In the genomic region with DNA sequence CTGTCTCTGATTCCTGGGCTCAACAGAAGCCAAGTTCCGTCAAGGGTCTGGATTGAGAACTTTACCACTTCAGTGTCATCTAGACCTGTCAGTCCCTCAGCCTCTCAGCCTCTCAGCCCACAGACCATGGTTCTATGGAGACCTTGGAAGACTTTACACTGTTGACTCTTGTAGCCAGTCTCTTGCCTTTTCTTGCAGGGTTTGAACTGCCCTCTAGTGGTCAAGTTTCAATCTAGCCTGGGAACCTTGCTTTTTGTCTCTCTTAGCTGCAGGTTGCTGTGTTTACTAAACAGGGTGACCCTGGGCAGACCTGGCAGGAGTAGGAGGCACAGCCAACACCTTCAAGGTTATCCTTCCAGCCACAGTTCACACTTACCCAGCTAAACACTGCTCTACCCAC, we compare ENCODE assay signal across 10 mouse cellular contexts.
DNase-seq lines count a peak whose midpoint lies in the region; ATAC-seq and TF ChIP-seq lines count a peak whose summit lies in the region.
"Had no signal": no experiment of that assay in that cellular context is flagged by ENCODE, and none has a peak within 500 bp of the region (broad histone marks: within the 10 kb centered on the region; RNA-seq: fewer than 3 reads in every experiment).

No protein-coding gene starts in this region.

- no peak for TF ChIP-seq EP300 in heart, adult 2 months (IDR thresholded peaks at IDR 0.05; ENCODE audit: insufficient read depth, low read depth, low read length)

- no peak overlapping the region for H3K4me3 ChIP-seq in heart, adult 2 months
- H3K4me3 ChIP-seq in heart, embryonic 11.5 days (ENCODE audit: low read depth, low read length), result no peak overlapping the region
- H3K4me3 ChIP-seq in embryonic facial prominence, embryonic 14.5 days (ENCODE audit: low read depth, low read length), result no peak overlapping the region
- H3K4me3 ChIP-seq: heart, embryonic 15.5 days had no signal

- no peaks in the 10 kb centered on the region for H3K36me3 ChIP-seq in heart, adult 2 months (ENCODE audit: control insufficient read depth, insufficient read depth, low read length)
- H3K36me3 ChIP-seq in heart, embryonic 11.5 days (ENCODE audit: control insufficient read depth, insufficient read depth, low read length), result no peaks in the 10 kb centered on the region
- H3K36me3 ChIP-seq in embryonic facial prominence, embryonic 14.5 days (ENCODE audit: control insufficient read depth, insufficient read depth, low read length), result no peaks in the 10 kb centered on the region
- H3K36me3 ChIP-seq: heart, embryonic 15.5 days had no signal

- WGBS in heart, adult 2 months, result 37% methylated on average over 1 of the region's 1 CpGs
- WGBS in heart, embryonic 11.5 days (ENCODE audit: insufficient replicate concordance), result 38% methylated on average over 1 of the region's 1 CpGs
- 45% methylated on average over 1 of the region's 1 CpGs for WGBS in embryonic facial prominence, embryonic 14.5 days

- H3K27ac ChIP-seq in heart, adult 2 months, result no peak overlapping the region
- no peak overlapping the region for H3K27ac ChIP-seq in heart, embryonic 11.5 days (ENCODE audit: low read depth, low read length)
- no peak overlapping the region for H3K27ac ChIP-seq in embryonic facial prominence, embryonic 14.5 days (replicated peaks; ENCODE audit: low read depth, low read length)
- H3K27ac ChIP-seq: heart, embryonic 15.5 days; macrophage had no signal

- H3K9me3 ChIP-seq in heart, embryonic 11.5 days (replicated peaks; ENCODE audit: control insufficient read depth, low read length), result no peaks in the 10 kb centered on the region
- no peaks in the 10 kb centered on the region for H3K9me3 ChIP-seq in embryonic facial prominence, embryonic 14.5 days (ENCODE audit: control insufficient read depth, low read length)
- H3K9me3 ChIP-seq: heart, embryonic 15.5 days had no signal

- no peaks in the 10 kb centered on the region for H3K4me1 ChIP-seq in heart, adult 2 months (ENCODE audit: control insufficient read depth, insufficient read depth, low read length)
- no peaks in the 10 kb centered on the region for H3K4me1 ChIP-seq in heart, embryonic 11.5 days (ENCODE audit: control insufficient read depth, insufficient read depth, low read length)
- no peaks in the 10 kb centered on the region for H3K4me1 ChIP-seq in embryonic facial prominence, embryonic 14.5 days (ENCODE audit: control insufficient read depth, insufficient read depth, low read length)
- H3K4me1 ChIP-seq: heart, embryonic 15.5 days had no signal

- intact Hi-C loops in heart, adult 2 months (cut with DNase I), result loop anchor here (10.0 kb wide), 1 partner anchor 237 kb away; no protein-coding TSS in a partner anchor

- no peak for DNase-seq in heart, adult 2 months
- peak; percentile 37 to 57 for DNase-seq in right cerebral cortex, adult 2 months (ENCODE audit: low spot score in 2 of 2)
- DNase-seq in right cerebral cortex, postnatal 14 days, result no peak
- peak; percentile 30 for DNase-seq in embryonic facial prominence, embryonic 14.5 days (ENCODE audit: low spot score)
- DNase-seq in naive thymus-derived CD4-positive, alpha-beta T cell, adult 2 months (ENCODE audit: low read depth), result peak; percentile 13
- DNase-seq in gastrocnemius, postnatal 25 days, result no peak
- DNase-seq in thymus, postnatal 25 days, result no peak

- TF ChIP-seq CTCF in heart, adult 2 months (IDR thresholded peaks at IDR 0.05), result peak; percentile 63

- no peak overlapping the region for H3K4me2 ChIP-seq in heart, embryonic 11.5 days
- no peak overlapping the region for H3K4me2 ChIP-seq in embryonic facial prominence, embryonic 14.5 days (ENCODE audit: low read depth, low read length)
- H3K4me2 ChIP-seq: heart, embryonic 15.5 days had no signal

- ATAC-seq in heart, embryonic 11.5 days (replicated peaks; ENCODE audit: insufficient number of reproducible peaks, low FRiP score, low TSS enrichment), result no peak
- no peak for ATAC-seq in embryonic facial prominence, embryonic 14.5 days (ENCODE audit: low read depth)

- H3K79me2 ChIP-seq in heart, adult 2 months (replicated peaks; ENCODE audit: control insufficient read depth, insufficient read depth, low read length), result no peaks in the 10 kb centered on the region

- no peaks in the 10 kb centered on the region for H3K27me3 ChIP-seq in heart, adult 2 months (ENCODE audit: control insufficient read depth, insufficient read depth, low read length)
- H3K27me3 ChIP-seq in heart, embryonic 11.5 days (ENCODE audit: control insufficient read depth, insufficient read depth, low read length), result no peaks in the 10 kb centered on the region
- H3K27me3 ChIP-seq in embryonic facial prominence, embryonic 14.5 days (replicated peaks; ENCODE audit: control insufficient read depth, insufficient read depth, low read length), result no peaks in the 10 kb centered on the region
- H3K27me3 ChIP-seq: heart, embryonic 15.5 days had no signal

- TF ChIP-seq POLR2A in heart, adult 2 months (IDR thresholded peaks at IDR 0.05; ENCODE audit: insufficient read depth, low read depth, low read length), result no peak

- H3K9ac ChIP-seq in heart, adult 2 months (ENCODE audit: low read depth, low read length), result no peak overlapping the region
- H3K9ac ChIP-seq in heart, embryonic 11.5 days (ENCODE audit: low read depth, low read length), result no peak overlapping the region
- H3K9ac ChIP-seq in embryonic facial prominence, embryonic 14.5 days (ENCODE audit: low read depth, low read length), result no peak overlapping the region
- H3K9ac ChIP-seq: heart, embryonic 15.5 days had no signal

Comparison
In these comparisons a context has a peak if more than half of its experiments do, and no peak if none do; other contexts are left out.
1. DNase-seq: peak in right cerebral cortex, adult 2 months (2 of 2), embryonic facial prominence, embryonic 14.5 days (single experiment) and naive thymus-derived CD4-positive, alpha-beta T cell, adult 2 months (single experiment); none in heart, adult 2 months (0 of 2), right cerebral cortex, postnatal 14 days (single experiment), gastrocnemius, postnatal 25 days (single experiment) and thymus, postnatal 25 days (single experiment).